Mouse (Mus musculus): ENCODE measurements around the gene Mettl24.

Gene Mettl24

DNA sequence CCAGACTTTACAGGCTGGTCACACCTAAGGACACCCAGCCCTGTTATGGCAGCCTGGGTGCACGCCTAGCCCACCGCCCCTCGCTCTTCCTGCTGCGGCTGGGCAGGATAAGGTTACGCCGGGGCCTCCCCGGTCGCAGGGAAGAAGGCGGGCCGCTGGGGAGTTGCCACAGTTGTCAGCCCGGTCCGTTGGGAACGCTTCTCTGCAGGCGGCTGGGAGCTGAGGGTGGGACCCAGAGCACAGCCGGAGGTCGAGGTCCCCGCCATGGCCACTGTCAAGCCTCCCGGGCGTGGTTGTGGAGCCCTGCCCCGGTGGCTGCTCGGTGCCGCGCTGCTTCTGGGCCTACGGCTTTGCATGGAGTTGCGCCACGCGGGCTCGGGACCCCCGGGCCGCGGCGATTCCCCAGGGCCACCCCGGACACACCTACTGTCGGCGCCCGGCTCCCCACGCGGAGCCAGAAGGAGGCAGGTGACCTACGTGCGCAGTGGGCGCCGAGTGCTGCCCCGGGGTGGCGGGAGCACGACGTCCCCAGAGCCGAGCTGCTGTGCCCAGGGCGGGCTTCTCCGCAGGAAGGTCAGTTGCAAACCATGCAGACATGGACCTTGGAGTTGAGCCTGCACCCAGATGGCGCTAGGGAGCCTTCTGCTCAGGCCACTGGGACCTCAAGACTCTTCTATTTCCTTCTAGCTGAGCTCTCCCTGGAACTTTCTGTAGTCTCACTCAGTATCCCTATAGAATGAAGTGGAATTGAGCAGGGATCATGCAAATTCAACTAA, at the start of gene Mettl24:
Gene Mettl24, plus strand, starts transcription at position 191 of the 776 bp plus-strand sequence.
- peak; percentile 73 for DNase-seq (ENCODE audit: low spot score)

DNA sequence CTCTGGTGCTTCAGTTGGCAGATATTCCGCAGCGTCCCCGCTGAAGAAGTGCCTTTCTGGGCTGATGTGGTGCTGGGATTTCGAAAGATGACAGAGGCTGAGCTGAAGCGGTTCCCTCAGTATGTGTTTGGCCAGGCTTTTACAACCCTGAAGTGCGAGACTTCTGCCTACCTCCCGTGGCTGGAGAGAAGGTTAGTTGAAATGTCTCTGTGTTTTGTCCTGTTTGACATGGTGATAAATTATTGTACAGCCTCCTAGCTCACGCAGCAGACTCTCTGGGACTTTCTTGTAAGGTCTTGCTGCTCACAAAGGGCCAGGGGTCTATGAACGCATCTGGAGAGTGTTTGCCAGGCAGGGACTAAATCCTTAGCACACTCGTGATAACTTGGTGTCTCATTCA, 45.8 kb upstream of the Mettl24 start:
- no peak for DNase-seq (ENCODE audit: low spot score)

DNA sequence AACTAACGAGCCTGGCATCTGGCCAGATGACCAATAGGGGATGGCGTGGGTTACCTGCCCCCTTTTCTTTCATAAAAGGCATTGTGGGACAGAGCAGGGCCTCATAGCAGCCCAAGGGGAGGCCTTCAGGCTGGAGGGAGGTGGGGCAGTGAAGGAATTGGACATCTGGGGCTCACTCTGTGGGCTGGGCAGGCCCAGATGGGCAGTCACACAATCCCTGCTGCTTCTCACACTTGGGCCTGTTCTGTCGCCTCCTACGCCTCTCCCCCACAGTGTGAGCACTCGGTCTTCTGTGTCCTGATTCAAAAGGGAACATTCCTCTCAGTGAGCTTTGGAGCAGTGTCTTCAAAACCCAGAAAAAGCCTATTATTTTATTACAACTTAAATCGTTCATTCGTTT, 44.8 kb upstream of the Mettl24 start:
- peak; percentile 35 for DNase-seq (ENCODE audit: low spot score)

DNA sequence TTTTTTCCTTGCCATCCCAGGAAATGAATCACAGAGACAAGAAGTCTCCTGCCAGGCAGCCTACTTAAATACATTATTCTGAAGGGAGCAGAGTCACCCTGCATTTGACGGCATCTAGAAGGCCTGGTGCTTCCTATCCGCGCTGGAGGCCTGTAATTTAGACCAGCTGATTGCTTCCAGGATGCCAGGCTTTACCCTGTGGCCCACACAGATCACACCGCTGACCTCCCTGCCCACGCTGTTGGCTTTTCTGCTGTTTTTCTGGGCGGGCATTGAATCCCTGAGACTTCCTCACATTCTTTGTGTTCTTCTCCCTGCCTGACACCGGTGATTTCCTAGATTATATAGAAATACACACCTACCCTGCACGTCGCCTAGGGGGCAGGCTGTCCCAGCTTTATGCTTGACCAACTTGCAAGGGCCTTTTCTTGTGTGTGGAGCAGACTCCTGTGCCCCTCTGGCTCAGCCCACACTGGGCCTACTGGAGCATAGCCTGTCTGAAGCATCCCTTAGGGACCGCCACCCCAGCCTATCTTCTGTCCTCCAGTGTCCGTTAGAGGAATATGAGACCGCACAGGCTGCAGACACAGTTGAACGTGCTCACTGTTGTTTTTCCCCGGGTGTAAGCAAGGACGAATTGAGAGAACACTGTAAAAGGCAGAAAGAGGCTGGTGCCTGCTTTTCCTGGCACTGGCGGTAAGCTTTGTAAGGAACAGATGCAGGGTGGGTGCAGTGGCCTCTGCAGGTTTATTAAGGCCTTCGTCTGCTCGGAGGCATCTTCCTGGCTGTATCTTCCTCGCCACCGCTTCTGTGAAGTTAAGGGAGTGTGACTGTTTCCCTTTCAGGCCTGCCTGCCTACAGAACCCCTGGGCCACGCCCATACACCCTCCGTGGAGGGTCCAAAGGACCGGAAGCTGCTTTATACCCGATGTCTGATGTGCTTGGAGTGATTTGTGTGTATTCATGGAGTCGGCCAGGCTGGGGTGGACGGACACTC, 44.0 kb upstream of the Mettl24 start:
- no peak for DNase-seq (ENCODE audit: low spot score)

DNA sequence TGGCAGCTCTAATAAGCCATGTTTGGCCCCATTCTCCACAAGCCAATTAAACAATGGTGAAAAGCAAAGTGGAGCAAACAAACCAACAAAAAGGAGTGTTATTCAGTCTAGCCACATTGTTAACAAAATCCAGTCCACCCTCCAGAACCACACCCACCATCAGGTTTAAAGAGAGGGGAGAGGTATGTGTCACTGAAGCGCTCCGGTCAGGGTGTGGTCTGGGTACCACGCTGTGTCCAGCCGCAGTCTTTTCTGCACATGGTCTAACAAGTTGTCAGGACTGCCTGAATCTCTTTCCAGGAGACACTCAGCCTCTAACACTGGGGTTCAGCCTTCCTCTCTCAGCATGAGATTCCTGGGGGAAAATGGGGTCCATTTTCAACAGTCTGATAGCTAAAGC, 42.7 kb upstream of the Mettl24 start:
- no peak for DNase-seq (ENCODE audit: low spot score)

DNA sequence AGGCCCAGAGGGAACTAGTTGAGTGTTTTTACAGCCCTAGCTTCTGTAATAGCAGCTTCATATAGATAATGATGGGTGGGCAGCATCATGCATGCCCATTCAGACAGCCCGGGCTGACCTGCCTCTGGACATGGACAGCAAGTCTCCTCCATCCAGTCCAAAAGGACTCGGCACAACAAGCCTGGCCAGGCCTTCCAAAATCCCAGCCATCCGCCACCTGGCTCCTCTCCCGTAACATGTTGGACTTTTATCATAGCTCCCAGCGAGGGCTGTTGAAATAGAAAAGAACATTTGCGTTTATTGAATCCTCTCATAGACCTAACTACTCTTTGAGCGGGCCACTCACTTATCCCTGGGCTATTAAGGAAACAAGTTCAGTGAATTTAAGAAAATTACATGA, 41.2 kb upstream of the Mettl24 start:
- DNase-seq (ENCODE audit: low spot score): no peak

DNA sequence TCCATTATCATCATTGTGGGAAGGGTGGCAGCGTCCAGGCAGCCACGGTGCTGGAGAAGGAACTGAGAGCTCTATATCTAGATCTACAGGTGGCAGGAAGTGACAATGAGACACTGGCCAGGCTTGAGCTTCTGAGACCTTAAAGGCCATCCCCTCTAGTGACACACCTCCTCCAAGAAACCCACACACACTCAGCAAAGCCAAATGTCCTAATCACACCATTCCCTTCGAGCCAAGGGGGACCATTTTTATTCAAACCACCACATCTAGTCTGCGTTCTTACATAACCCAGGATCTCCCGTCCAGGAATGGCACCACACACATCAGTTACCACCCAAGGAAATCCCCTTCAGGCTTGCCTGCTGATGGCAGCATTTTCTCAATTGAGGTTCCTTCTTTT, 40.0 kb upstream of the Mettl24 start:
- DNase-seq (ENCODE audit: low spot score): no peak

DNA sequence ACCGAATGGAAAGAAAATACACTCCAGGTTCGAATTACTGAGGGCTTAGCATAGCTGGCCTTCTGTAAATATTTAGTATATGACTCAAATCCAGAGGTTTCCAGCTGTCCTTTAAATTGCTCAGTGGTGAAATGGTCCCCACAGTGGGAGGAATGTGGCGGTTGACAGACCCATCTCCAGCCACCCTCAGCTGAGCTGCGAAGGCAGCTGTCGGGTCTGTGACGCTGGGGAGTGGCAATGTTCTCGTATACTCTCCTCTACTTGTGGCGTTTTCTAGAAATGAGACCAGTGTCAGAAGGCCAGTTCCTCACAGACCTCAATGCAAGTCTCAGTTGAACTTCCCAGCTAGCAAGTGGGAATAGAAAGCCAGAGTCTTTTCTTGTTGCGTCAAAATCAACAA, 38.6 kb upstream of the Mettl24 start:
- DNase-seq (ENCODE audit: low spot score): no peak

DNA sequence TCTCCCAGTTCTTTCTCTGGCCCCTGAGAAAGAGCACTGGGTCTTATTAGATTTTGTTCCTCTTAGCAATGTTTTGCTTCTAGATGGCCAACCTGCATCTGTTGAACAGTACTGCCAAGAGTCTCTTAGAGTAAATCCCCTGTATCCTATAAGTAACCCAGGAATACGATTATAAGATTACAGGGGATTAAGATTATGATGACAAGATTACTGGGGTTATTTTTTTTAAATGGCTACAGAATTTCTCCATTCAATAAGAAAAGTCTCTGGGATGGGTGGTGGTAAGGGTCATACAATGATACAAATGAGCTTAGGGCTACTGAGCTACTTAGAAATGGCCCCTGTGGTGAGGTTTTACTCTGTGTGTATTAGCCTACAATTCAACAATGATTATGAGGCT, 37.7 kb upstream of the Mettl24 start:
- DNase-seq (ENCODE audit: low spot score): no peak

DNA sequence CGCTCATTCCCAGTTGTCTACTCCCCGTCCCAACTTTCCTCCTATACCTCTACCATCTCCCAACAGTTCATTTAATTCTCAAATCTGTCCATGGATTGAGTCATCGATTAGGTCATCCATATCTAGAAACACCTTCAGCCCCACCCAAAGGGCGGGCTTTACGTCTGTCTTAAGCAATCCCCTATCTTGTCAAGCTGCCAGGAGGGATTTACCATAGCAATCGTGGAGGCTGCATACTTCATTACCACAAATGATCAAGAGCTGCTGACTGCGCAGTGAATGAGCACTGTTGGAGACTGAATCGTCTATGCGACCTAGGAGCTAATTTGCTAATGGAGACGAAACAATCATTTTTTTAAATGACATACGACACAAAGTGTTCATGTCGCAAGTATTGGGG, 34.3 kb upstream of the Mettl24 start:
- no peak for DNase-seq (ENCODE audit: low spot score)

DNA sequence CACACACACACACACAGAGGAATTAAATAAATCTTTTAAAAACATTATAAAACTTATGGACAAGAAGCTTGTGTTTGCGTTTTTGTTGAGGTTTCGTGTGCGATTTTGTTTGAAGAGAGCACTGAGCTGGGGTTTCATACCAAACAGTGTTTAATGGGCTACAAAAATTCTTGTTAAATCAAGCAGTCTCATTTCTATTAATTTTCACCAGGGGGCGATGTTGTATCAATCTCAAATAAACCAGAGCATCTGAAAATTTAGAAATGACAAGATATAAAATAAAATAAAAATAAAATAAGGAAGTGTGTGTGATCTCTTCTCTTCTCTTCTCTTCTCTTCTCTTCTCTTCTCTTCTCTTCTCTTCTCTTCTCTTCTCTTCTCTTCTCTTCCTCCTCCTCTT, 33.4 kb upstream of the Mettl24 start:
- DNase-seq (ENCODE audit: low spot score): no peak

DNA sequence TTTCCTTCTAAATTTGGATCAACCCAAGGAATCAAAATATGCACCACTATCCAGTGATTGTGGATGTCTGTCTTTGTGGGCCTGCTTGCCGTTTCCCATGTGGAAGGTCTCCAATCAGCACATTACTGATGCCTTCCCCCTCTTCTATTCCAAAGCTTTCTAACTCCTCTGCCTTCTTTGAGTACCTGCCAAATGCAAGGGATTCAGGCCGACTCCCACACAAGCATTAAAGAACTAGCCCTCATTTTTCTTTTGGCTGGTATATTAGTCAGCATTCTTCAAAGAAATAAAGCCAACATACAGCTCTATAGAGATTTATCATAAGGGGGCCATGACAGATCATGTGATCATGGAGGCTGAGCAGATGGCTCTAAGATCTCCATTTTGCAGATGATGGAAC, 31.4 kb upstream of the Mettl24 start:
- DNase-seq (ENCODE audit: low spot score): no peak

DNA sequence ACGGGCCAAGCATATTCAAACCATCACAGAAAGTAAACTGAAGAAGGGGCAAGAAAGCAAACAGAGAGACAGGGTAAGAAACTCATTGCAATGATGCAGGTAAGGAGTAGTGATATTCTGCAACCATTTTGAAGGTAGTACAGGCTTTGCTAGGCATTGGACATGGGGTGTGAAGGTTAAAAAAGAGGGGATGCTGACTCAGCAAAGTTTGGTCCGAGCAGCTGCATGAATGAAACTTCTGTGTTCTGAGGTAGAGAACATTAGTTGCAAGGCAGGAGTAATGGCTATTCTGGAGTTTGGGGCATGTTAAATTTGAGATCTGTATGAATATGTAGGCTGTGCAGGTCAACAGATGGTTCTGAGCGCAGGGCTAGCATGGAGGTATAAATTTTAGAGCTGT, 17.8 kb upstream of the Mettl24 start:
- no peak for DNase-seq (ENCODE audit: low spot score)

DNA sequence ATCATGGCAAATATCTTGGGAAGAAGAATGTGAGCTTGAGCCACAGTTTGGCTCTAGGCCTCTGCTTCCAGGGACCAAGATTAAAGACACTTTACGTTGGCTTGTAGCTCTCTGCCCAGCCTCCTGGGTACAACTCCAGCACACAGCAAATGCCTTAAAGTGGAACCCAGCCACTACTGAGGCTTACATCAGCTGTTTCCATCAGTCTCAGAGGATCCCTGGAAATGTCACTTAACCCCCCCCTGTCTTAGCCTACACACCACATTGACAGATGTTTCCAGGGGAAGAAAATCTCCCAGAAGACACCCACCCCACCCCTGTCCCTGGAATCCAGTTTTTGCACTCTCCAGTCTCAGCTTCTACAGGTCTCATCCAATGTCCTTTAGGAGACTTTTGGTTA, 16.1 kb upstream of the Mettl24 start:
- DNase-seq (ENCODE audit: low spot score): no peak

DNA sequence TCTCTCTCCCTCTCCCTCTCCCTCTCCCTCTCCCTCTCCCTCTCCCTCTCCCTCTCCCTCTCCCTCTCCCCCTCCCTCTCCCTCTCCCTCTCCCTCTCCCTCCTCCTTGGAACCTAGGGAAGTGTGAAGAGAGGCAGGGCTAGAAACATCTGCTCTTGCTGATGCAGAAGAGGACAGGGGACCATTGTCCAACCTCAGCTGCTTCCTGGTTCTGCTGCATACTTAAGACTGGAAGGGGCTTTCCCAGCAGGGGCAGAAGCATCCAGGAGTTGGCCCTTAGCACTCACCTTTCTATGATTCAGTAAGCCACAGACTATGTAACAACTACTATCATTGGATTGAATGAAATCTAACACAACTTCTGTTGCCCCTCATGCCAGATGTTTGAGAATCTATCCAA, 14.4 kb upstream of the Mettl24 start:
- DNase-seq (ENCODE audit: low spot score): no peak

DNA sequence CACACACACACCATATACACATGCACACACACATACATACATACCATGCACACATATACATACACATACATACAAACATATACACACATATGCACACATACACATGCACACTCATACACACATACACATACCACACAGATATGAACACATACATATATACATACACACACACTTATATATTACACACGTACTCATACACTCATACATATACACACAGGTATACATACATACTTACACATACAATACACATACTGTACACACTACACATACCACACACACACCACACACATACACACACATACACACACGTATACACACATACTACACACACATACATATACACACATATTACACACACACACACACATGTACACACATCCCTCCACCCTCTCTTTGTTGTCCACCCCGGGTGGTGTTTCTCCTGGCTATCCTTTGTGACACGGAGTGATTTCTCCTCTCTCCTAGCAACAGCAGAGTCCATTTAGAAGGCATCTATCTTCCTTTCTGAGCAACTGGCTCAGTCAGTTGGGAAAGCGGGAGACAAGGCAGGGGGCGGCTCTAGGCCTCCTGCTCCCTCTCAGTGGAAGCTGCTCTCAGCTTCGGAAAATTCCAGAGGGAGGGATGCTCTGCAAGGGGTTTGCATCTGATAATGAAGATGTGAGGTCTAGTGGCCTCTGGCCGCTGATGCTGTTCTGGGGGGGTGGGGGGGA, 10.3 kb upstream of the Mettl24 start:
- DNase-seq (ENCODE audit: low spot score): no peak

DNA sequence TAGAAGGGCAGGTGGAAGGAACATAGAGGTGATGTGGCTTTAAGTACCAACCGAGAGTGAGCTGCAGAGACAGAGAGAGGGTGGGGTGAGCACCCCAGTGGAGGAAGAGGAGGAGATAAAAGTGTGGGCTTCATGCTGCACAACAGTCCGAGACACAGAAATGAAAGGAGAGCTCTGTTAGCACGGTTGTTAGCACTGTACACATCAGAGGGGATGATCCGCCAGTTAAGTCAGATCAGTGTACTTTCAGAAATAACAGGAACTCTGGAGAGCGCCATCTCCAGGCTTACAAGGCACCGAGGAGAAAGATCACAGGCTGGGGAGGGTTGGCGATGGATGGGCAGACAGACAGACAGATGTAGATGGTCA, 9.8 kb upstream of the Mettl24 start:
- no peak for DNase-seq (ENCODE audit: low spot score)

DNA sequence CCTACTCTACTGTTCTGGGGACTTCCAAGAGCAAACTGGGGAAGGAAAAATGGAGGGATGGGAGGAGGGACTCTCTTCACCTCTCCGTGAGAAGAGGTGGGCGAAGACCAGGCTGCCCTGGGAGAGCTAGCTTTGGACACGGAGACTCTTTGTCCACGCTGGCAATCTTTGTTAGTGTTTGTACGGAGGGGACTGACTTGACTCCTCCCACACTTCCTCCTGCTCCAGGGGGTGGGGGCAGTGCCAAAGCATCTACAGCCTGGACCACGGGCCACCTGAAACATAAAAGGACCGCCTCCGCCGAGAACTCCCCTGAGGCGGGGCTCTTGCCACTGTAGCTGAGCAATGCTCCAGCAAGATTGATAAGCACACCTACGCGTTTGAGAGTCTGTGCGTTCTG, 8.9 kb upstream of the Mettl24 start:
- no peak for DNase-seq (ENCODE audit: low spot score)

DNA sequence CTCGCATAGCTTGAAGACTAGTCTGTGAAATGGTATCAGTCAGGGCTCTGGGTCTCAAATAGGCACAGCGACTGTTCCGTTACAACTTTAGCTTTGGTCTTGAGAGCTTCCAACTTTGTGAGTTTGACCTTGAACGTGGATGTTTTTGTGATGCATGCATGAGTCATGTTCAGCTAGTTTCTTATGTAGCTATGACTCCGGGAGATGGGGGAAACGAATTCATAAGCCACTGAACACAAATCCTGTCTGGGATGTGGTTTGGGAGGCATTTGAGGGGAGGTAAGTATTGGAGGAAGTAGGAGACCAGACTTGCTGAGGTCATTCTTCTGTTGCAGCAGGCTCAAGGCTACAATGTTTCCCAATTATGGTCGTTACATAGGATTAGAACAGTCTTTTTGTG, 7.2 kb upstream of the Mettl24 start:
- no peak for DNase-seq (ENCODE audit: low spot score)

DNA sequence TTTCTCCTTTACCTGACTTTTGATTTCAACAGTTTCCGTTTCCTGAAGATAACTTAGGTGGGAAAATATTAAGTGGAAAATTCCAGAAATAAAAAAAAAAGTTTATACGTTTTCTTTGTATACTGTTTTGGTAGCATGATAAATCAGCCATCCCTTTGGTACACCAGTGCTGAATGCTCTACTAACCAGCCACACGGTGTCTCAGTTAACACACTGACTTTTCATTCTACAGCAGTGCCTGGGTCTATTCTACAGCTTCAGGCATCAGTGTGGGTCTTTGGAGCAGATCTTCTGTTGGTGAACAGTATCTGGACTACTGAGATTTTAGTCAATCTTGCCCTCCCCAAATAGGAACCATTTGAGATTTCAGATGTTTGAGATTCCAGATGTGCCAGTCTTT, 4.6 kb upstream of the Mettl24 start:
- no peak for DNase-seq (ENCODE audit: low spot score)

DNA sequence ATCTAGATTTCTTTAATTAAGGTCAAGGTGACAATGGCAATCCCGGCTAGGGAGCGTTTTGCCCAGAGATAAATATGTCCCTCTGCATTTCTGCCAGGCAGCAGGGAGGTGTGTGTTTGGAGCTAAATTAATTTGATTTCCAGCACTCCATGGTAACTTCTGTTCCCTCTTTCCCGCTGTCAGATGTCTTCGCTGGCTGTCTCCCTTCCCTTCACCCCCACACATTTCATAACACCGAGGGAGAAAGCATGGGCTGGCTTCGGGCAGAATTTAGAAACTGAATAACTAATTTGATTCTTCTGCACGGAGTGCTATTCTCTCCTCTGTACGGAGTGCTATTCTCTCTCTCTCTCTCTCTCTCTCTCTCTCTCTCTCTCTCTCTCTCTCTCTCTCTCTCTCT, 612 bp upstream of the Mettl24 start:
- DNase-seq (ENCODE audit: low spot score): no peak

DNA sequence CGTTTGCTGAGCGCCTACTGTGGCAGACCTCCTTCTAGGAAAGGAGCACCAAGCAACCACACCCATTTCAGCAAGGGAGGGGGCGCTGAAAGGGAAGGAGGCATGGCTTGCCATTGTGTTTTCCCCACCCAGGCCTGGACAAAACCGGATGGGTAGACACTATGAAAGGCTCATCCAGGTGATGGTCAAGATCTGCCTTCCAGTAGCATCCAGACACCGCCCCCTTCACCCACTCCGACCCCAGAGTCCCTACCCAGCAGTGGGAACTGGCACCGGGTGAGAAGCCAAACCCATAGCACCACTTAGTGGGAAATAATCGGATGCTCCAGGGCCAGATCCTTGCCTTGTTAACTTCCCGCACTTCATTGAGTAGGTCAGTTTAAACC, 779 bp downstream of the Mettl24 start:
- no peak for DNase-seq (ENCODE audit: low spot score)

DNA sequence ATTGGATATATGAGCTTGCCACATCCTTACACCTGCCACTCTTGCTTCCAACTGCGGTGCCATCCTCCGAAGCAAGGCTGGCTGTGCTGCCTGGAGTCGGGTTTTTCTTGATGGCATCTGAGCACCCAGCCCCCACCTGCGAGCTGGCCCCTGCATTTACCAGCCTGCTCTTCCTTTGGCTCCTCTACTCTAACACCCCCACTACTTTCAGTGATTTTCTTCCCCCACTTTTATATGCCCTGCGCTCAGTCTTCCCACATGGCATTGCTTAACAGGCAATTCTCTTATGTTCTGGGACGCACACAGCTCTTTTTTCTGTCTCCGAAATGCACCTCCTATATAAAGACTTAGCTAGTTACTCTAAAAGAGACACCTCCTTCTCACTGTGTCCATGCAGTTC, 1.2 kb downstream of the Mettl24 start:
- no peak for DNase-seq (ENCODE audit: low spot score)

Measured in ovary, postnatal 14 days (tissue).